Mouse (Mus musculus) telencephalon, adult 2 months (tissue): ENCODE data around the gene Abl1.
"Not testable (repeated sequence)": the region's sequence is repeated elsewhere in the genome, so short reads cannot be mapped to it uniquely, and the experiment has no call there.

ENCODE experiments used
- DNase-seq: peaks from one replicate; pipeline ENCODE4 v3.0.0-alpha.2; 2011; ENCODE audit warnings: low read depth, low spot score

Abl1 gene

DNA sequence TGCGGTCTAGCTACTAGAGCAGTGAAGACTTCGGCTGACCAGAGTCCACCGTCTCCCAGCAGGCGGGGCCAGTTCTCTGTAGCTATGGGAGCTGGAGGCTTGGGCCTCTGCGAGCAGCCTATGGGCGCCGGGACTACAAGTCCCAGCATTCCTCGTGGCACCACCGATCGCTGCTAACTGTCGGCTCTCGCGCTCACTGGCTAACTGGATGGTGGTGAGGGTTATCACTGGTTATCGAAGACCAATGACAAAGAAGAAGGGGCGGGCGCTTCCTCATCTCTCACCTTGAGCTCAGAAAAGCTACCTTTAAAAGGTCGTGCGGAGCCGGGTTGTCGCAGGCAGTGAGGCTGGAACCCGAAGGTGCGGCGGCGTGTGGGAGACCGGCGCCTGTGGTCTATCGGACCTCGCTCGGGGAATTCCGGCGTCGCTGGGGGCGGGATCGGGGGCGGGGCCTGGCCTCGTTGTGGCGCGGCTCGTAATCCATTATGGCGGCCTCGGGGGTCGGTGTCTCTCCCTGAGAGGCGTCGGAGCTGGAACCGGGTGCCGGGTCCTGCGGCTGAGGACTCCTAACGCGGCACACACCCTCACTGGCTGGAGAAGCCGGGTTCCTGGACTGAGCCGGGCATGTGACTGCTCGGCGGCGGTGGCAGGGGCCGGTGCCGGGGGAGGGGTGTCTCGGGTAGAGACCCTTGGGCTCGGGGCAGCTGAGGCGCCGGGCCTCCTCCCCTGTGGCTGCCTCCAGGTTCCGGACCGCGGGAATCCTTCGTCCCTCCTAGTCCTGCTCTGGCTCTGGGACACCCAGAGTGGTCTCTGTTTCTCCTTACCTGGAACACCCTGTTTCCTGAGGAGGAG lies at the start of gene Abl1:
TSS of gene Abl1 (plus strand) at position 303 of the 852 bp plus-strand sequence.
- peak; percentile 98 for DNase-seq

DNA sequence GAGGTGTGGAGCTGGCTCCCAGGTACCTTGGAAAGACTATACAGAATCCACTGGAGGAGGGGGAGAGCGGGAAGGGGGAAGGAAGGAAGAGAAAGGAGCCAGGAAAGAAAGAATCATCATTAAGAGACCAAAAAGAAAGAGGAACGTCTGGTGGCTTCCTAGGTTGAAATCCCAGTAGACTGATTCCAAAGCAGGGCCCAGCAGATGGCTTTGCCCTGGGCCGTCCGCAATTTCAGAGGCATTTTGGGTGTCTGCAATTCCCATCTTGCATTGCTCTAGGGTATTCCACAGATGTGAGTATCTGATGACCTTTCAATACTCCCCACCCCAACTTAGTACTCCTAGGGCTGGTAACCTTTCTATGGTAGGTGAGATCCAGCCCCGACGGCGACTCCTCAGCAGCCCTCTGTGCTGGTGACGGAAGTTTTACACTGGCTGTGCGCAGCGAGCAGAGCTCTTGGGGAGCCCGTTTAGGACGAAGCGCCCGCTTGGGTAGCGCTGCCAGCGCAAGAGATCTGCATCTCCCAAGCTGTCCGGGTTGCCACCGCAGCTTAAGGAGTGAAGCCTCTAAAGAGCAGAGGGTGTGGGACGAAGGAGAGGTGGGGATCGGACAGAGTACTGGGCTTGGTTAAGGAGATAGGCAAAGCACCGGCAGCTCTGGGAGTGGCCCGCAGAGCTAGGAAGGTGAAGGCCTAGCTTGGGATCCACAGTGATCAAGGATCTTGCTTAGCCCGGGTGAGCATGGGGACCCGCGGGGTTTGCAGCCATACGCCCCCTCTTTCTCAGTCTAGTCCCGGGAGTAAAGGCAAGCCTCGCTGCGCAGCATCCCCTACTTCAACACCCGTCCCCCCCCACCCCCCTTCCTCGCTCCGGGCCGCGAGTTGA lies 49.4 kb upstream of the Abl1 start:
- no peak for DNase-seq

DNA sequence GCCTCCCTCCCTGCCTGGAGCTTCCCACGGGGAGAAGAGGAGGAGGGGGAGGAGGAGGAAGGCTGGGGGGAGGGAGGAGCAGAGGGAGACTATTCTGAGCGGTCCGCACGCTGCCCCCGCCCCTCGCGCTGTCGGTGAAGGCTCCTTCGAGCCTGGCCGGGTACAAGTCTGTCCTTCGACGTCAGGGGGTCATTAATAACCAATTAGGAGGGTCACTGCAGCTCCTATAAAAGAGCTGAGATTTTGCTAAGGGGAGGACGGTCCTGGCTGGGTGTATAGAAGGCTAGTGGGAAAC lies 48.8 kb upstream of the Abl1 start:
- DNase-seq: no peak

DNA sequence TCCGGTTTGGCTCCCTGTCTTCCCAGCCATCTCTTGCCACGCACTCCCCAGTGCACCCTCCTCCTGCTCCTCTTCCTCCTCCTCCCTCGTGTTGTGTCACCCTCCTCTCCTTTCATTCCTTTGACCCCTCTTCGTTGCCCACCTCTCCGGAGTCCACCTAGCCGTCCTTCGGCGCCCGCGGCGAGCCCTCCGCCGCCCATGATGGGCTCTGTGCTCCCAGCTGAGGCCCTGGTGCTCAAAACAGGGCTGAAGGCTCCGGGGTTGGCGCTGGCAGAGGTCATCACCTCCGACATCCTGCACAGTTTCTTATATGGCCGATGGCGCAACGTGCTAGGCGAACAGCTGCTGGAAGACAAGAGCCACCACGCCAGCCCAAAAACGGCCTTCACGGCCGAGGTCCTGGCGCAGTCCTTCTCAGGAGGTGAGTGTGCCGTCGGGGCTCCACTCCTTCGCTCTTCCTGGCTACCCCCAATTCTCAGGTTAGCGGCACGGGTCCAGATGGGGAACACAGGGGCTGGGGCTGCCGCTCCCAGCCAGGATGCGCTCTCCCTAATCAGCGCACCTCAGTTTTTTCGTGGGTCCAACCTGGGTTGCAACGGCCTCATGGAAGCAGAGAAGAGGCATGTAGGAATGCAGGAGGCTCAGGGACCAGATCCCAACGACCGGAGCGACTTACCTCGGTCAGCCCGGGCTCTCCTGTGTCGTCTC lies 48.1 kb upstream of the Abl1 start, which contains the start of gene Prdm12:
TSS of gene Prdm12 (plus strand) at position 137 of the 708 bp plus-strand sequence.
- DNase-seq: no peak

DNA sequence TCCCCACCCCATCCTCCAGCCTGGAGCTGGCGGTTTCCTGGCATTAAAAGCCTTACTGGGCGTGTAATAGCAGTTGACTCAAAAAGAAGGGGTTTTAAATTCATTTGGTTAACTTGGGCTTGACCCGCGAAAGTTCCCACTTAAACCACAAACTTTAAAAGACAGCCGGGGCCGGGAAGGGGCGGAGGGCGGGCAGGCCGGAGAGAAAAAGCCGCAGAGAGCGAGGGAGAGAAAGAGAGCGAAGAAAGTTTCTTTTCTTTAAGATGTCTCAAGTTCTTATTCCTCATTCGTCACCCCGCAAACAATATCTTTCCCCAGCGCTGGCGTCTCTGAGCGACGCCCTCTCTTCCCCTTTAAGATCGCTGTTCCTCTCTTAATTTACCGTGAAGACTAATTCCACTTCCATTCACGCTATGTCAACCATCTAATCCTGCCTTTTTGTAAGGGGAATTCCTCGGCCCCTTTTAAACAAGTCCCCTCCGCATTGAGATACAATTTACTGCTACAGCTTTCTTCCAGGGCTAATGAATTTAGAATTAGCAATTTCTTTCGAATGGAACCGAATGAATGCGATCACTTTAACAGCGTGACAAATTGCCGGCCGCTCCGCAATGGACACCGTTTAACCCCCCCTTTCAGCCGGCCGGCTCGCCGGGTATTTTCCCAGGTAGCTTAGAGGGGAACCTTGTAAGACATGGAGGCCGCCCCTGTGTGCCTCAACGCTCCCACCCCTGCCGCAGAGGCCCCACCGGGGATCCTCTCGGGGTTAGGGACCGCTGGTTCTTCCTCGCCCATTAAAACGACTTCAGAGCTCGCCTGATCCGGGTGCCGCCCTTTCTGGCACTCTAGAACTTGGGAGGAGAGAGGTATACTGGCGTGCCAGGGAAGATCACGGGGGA lies 47.3 kb upstream of the Abl1 start:
- DNase-seq: no peak

DNA sequence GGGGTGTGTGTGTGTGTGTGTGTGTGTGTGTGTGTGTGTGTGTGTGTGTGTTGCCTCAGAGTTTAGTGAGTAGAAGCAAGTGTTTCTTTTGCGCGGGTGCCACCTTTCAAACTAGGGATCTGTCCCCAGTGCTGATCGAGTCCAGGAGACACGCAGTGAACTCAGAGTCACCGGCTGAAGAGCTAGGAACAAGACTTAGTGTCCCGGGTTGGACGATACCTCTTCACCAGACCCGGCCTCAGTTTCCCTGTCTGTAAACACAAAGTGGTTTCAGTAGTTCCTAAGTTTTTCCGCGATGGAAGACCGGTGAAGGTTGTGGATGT lies 46.7 kb upstream of the Abl1 start:
- DNase-seq: no peak

DNA sequence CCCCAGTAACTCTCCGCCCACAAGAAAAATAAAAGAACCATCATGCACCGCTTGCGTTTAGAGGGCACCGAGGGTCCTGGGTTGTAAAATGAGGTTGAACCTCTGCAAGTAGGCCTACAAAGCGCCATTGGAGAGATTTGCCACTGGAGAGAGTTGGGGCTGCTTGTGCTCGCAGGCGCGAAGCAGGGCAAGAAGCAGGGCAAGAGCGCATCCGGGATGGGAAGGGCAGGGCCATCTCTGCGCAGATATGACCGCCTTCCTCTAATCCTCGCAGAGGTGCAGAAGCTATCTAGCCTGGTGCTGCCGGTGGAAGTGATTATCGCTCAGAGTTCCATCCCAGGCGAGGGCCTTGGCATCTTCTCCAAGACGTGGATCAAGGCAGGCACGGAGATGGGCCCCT lies 46.2 kb upstream of the Abl1 start:
- no peak for DNase-seq

DNA sequence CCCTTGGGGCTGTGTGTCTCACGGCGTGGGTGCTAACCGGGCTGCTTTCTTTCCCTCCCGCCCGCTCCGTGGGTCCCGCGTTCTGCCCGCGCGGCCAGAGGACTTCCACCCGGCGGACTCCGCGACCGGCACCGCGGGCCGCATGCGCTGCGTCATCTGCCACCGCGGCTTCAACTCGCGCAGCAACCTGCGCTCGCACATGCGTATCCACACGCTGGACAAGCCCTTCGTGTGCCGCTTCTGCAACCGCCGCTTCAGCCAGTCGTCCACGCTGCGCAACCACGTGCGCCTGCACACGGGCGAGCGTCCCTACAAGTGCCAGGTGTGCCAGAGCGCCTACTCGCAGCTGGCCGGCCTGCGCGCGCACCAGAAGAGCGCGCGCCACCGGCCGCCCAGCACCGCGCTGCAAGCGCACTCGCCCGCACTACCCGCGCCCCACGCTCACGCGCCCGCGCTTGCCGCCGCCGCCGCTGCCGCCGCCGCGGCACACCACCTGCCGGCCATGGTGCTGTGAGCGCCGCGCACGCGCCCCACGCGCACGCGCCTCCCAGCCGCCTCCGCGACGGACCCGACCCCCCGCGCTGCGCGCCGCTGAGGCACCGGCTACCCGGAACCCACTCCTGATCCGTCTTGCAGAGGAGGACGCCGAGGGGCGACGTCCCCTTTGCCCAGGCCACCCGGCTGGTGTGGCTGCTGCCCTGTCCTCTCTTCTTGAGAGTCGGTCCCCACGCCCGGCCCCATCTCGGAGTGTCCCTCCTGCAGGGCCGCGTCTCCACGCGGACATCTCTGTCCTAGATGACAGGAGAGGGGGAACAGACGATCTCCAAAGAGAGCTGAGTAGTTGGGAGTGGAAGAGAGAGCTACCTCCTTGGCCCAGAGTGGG lies 34.0 kb upstream of the Abl1 start:
- DNase-seq: peak; percentile 71

DNA sequence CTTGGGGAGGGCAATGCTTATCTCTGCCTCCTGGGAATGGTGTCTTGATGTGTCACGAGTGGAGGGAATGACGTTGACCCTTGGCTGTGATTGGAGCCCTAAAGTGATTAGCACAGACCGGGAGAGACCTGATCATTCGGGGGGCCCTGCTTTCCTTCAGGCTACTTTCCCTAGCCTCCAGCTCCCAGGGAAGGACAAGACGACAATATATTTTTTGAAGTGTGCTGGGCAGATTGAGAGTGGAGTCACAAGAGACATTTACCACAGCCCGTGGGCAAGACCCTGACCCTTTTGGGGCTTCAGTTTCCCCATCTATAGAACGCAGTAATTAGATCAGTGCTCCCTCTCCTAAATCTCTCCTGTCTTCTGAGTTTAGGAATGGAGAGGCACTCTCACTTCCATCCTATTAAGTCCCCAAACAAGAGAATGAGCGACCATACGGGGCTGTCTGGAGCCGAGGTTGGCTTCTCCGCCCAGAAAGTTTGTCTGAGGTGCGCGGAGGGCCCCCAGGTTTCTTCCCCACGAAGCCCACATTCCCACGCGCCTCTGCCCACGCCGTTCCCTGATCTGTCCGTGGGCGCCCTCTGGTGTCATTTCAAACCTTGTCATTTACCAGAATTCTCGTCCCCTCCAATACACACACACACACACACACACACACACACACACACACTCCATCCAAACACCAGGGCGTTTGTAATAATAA lies 33.2 kb upstream of the Abl1 start:
- no peak for DNase-seq

DNA sequence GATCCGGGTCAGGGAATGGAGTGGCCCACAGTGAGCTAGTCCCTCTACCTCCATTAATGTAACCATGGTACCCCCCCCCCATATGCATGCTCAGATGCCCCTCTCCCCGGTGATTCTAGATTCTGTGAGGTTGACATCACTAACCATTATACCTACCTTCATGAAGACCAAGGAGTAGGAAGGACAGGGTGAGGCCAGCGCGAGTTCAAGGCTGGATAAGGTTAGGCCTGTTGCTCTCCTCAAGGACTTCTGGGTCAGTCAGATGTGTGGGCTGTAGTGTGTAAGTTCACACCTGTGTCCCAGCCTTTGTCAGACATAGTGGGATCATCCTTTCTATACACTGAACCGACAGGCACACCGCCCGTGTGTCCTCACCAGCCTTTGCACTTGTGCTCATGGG lies 31.8 kb upstream of the Abl1 start:
- no peak for DNase-seq

DNA sequence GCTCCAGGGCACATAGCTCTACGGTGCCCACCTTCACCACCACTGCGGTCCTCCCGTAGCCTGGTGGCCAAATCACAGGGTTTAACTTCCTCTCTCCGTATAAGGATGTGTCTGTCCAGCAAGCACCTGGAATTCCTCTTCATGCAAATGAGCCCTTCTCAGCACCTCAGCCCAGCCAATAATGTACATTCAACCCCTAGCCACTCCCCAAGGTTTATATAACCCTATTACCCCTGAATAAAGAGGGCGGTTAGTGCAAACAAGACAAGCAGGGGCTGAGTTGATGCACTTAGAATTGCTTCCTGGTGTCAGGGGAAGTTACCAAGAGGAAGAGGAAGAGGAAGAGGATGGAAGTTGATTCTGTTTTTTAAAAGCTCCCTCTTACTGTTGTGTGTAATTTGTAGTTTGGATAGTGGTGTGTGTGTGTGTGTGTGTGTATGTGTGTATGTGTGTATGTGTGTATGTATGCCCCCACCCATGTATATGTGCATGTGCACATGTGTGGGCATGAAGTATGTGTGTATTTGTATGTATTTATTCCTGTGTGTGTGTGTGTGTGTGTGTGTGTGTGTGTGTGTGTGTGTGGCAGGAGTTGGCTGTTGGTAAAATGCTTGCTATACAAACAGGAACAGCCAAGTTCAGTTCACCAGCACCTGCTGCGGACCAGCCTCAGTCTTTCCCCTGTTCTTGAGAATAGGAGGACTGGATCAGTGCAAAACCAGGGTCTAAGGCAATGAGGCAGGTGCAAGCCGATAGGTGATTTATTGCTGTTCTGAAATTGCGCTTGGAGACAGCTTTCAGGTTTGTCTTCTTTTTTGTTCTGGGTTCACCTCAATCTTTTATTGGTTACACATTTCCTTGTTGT lies 25.0 kb upstream of the Abl1 start:
- no peak for DNase-seq

DNA sequence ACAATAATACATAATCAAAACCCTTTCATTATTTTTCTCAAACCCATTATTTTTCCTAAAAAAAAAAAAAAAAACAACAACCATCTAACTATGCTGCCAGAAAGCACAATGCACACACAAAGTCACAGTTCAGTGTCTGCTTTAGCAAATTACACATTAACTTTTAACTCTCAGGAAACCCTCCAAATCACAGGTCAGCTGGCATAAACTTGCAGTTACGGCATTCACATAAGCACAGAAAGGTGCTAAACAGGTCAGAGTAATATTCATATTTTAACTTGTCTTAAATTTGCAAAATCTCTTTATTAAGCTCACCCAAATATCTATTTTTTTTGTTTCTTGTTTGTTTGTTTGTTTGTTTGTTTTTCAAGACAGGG lies 24.4 kb upstream of the Abl1 start:
- no peak for DNase-seq

DNA sequence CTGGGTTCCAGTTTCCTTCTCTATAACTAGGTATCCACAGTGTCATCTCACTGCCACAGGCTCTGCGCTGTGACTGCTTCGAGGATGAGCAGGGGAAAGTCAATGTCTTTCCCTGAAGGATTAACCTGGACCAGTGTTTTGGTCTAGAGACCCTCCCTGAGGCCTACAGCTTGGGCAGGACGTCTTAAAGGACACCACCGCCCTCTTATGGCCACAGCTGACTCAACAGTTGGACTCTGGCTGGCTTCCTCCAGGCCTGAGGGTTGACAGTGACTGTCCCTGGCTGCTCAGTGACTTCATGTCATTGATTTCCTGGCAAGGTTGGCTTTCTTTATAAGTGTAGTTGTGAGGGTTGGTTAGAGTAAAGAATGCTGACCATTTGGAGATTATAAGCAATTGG lies 20.8 kb upstream of the Abl1 start:
- DNase-seq: no peak

DNA sequence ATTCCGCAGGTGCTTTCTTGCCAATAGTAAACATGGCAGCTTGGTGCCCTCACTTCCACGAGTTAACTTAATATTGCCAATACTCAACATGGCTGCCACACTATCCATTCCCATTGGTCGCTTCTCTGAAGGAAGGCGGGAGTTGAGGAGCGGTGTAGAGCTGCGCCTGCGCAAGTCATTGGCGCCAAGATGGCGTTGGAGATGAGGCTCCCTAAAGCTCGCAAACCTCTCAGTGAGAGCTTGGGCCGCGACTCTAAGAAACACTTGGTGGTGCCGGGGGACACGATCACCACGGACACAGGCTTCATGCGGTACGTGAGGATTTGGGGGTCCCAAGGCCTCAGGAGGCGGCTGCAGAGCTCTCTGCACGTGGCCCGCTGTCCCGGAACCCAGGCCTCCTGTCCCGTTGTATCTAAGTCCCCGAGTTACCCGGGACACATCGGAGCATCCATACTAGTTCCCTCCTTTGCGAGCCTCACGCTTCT lies 17.6 kb upstream of the Abl1 start, which contains the start of gene Exosc2:
TSS of gene Exosc2 (plus strand) at position 165 of the 485 bp plus-strand sequence.
- DNase-seq: peak; percentile 94

DNA sequence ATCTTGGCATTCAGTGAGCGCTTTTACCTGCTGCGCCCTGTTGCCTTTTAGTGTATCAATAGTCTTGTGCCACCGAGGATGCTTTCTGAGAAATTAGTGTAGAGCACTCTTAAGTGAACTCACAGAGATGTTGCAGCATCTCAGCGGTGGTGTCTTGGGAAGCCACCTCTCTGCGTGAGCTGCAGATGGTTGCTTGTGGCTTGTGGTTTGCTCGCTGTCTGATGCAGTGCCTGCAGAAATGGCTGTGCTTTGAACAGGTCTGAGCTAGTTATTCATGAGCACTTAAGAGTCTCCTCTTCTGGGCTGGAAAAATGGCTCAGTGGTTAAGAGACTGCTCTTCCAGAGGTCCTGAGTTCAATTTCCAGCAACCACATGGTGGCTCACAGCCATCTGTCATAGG lies 9.5 kb upstream of the Abl1 start:
- DNase-seq: no peak

DNA sequence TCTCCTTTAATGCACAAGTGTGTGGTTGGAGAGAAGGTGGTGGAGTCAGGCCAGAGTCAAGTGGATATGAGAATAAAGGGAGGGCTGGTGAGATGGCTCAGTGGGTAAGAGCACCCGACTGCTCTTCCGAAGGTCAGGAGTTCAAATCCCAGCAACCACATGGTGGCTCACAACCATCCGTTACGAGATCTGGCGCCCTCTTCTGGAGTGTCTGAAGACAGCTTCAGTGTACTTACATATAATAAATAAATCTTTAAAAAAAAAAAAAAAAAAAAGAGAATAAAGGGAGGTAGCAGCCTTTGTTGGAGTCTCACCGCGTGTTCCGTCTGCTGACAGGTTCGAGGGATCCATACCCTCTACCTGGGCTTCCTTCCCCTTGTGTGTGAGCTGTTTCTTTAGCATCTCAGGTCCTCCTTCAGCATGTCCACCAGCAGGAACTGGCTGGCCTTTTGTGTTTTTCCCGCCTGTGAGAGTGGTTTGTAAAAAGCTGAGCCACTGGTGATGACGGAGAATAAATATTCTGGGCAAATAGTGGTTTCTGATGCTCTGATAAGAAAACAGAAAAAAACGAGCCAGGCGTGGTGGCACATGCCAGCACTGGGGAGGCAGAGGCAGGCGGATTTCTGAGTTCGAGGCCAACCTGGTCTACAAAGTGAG lies 7.0 kb upstream of the Abl1 start:
- DNase-seq: not testable (repeated sequence)

DNA sequence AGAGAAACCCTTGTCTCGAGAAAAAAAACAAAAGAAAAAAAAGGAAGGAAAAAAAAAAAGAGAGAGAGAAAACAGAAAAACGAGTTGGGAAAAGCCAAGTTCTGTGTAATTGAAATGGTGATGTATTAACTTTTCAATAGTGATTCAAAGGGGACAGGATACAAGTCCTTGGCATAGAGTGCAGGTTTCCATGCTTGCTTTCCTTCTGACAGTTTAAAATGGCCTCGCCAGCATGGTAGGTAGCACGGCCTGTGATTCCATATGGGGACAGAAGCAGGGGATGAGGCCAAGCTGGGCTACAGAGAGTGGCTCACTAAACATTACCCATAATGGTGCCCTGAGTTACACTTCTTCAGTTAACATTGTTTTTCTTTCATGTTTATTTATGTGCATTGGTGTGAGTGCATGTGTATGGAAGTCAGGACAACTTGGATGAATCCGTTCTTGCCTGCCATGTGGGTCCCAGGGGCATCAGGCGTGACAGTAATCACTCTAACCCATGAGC lies 6.4 kb upstream of the Abl1 start:
- DNase-seq: no peak

DNA sequence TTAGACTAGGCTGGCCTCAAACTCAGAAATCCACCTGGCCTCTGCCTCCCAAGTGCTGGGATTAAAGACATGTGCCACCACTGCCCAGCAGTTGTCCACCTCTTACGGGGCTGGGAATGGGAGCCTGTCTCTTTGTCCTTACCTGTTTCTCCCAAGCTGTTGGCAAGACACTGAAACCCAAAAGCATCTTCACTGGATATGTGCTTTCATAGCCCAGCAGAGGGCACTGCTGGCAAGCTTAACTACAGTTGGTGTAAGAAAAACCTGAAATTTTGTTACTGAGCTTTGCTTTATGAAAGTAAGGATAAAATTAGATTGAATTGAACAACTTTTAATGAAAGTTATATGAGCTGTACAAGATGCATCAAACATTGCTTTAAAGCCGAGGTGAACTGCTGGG lies 4.5 kb upstream of the Abl1 start:
- peak; percentile 49 for DNase-seq
